Mouse (Mus musculus) lung, postnatal 4 days (tissue): ENCODE measurements at regions not wholly inside any gene's neighbourhood (a gene's known extent, or its start where the extent isn't known, plus 50 kb on each side); places are given as distances from the start of the nearest gene placed in this dataset.

ENCODE experiments used
- DNase-seq, 2 experiments: peaks; one replicate each; pipeline ENCODE4 v3.0.0; 2021

DNA sequence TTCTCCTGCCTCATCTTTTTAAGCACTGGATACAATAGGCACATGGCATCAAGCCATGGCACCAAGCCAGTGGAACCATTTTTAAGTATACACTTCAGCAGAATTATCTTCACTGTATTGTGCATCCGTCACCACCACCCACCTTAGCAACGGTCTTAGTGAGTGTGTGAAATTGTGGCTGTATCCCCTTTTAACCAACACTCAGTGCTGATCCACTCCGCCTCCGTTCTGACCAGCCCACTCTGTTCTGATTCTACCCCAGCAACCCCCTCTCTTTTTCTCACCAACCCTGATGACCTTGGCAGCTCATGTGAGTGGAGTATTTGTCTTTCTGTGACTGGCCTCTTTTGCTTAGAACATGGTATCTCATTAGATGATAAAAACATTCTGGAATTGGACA, 662.2 kb downstream of the Zfp706 start:
- DNase-seq = peak; percentile 63 to 68

DNA sequence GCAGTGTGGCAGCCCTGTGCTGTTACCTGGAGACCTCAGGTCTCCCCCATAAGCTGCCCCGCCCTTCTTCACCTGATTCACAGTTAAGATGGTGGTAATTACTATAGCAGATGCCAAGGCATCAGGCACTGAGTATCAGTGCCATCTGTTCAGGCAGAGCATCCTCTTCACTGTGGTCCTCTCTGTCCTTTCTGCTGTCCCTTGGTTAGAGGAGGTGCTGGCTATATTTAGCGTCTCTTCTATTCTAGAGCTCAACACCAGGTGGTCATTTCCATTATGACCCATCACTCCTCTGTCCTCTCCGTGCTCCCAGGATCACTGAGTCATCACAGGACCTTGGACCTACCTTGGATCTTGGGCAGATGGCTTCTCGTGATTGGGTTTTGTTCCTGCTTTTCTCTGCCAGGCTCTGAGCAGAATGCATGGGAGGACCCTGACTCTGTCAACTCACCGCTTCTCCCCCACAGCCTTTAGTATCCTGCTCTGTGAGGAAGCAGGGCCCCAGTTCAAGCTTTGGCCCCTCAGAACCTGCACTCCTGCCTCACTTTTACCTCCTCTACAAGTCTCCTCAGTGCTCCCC, 667.5 kb downstream of the Zfp706 start:
- DNase-seq = no peak

DNA sequence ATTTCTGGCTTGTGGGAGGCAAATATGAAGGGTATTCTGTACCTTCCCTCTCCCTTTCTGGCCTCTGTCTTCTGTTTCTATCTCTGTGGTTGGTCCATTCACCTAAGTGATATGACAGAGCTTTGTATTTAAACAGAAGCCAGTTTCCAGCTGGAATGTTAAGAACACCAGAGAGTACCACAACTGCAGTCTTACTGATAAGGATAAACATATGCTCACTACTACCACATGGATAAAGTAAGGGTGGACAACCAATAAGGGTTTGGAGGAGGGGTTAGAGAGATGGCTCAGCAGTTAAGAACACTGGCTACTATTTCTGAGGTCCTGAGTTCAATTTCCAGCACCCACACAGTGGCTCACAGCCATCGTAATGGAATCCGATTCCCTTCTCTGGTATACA, 668.8 kb downstream of the Zfp706 start:
- no peak for DNase-seq

DNA sequence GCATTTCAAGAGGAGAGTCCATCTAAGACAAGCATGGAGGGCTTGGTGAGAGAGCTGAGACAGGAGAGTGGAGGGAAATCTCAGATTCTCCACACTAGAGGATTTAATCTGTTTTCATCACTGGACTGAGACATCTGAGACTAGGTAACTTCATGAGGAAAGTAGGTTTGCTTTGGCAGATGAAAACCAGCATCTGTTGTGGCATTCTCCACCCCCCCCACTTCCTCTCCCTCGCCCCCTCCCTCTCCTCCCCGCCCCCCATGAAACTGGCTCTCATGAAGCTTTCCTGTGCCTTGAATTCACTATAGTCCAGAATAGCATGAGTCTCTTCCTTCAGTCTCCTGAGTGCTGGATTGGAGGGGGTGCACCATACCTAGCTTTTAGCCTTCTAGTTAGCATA, 670.7 kb downstream of the Zfp706 start:
- no peak for DNase-seq

GRCm38 (mm10) chr15:36335116-36335515, 672.5 kb downstream of the Zfp706 start:
- no peak for DNase-seq

GRCm38 (mm10) chr15:36334436-36335113, 673.0 kb downstream of the Zfp706 start:
- no peak for DNase-seq

DNA sequence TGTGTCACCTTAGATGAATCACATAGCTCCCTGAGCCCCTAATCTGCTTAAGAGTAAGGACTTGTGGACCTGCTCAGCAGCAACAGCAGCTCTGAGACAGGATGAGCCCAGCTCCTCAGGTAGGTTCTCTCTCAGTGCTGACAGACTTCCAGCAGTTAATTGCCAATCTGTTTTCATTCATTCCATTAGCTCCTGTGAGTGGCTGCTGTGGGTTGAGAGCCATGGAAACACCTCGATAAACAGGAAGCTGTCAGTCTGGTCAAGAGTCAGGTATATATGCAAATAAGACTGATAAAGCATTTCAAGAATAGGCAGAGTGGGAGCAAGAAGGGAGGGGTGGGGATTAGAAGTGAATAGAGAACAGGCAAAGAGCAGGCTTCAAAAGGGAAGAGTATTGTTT, 673.7 kb downstream of the Zfp706 start:
- DNase-seq = no peak

DNA sequence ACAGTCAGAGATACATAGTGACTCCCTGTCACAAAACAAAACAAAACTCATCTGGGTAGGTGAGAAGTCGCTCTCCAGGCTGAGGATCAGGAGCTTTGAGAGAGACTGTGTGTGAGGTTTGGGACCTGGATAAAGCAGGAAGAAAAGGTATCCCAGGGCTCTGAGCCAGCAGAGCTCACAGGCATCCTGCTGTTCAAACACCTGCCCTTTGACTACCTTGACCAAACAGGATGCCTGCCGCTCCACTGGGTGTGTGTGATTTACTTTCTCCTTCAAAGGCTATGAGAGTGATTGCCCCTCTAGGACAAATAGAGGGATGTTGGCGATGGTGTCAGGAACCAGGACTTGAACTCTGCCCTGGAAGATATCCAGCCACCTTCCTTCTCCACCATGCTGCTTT, 674.3 kb downstream of the Zfp706 start:
- DNase-seq = no peak
